Mouse (Mus musculus): ENCODE results near the gene Nav2.

DNA sequence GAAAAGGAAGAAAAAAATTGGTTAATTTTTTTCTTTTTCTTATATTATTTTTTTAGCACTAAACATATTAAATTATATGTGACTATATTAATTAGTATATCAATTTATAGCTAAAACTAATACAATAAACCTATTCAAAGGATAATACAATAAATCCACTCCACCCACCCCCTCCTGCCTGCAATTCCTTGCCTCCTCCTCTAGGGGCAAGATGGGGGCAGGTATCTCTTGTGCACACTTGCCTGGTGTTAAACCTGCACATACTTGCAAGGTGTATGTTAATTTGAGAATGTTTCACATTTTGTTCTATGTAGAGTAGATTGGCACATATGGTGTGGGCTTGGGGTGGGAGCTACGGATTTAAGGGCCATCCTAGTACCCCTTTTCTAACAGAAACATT is 711.6 kb downstream of the Nav2 start:
- TF ChIP-seq POLR2A (IDR thresholded peaks at IDR 0.05; ENCODE audit: insufficient read length, low read depth) = no peak
- no peak for TF ChIP-seq USF1 (IDR thresholded peaks at IDR 0.05; ENCODE audit: low read depth)
- no peak for TF ChIP-seq E2F4 (IDR thresholded peaks at IDR 0.05; ENCODE audit: insufficient read depth)
- no peak for TF ChIP-seq MYOG (IDR thresholded peaks at IDR 0.05; ENCODE audit: control insufficient read depth in 1 of 3, insufficient read depth in 1 of 3, insufficient read length in 2 of 3, low read depth in 2 of 3)
- TF ChIP-seq TCF12 (IDR thresholded peaks at IDR 0.05; ENCODE audit: insufficient read depth, poor library complexity, severe bottlenecking) = no peak
- no peak for TF ChIP-seq MAX (IDR thresholded peaks at IDR 0.05; ENCODE audit: low read depth)
- TF ChIP-seq SRF (IDR thresholded peaks at IDR 0.05; ENCODE audit: control insufficient read depth, insufficient read length, low read depth) = no peak
- TF ChIP-seq POLR2AphosphoS2 (IDR thresholded peaks at IDR 0.05; ENCODE audit: insufficient read length, low read depth) = no peak
